ENCODE assay signal across 22 mouse cellular contexts in genomic region chr17:10938755-10939154, GRCm38 (mm10).
A peak's percentile ranks its signal among the peaks of the same experiment; 100 is the strongest.
DNase-seq lines count a peak whose midpoint lies in the region; ATAC-seq and TF ChIP-seq lines count a peak whose summit lies in the region.
"Had no signal": no experiment of that assay in that cellular context is flagged by ENCODE, and none has a peak within 500 bp of the region (broad histone marks: within the 10 kb centered on the region; RNA-seq: fewer than 3 reads in every experiment).

No protein-coding gene starts in this region.

- no peak overlapping the region for H3K9ac ChIP-seq in lung, embryonic 14.5 days
- H3K9ac ChIP-seq: embryonic facial prominence, embryonic 13.5 days; hindbrain, embryonic 12.5 days; hindbrain, embryonic 15.5 days had no signal

- ATAC-seq in lung, embryonic 14.5 days (ENCODE audit: insufficient read depth): peak; percentile 58; the same call in 1 of the 2 replicates
- ATAC-seq: forebrain, embryonic 14.5 days; intestine, postnatal 0 days; Patski had no signal

- no peak for DNase-seq in lung, embryonic 14.5 days
- no peak for DNase-seq in lung, adult 18-20 months
- DNase-seq in 3T3-L1 (ENCODE audit: low read depth, low spot score): peak; percentile 16
- DNase-seq in Muller cell, postnatal 12 days (ENCODE audit: inconsistent ontology term): peak; percentile 50
- peak; percentile 23 for DNase-seq in mesoderm, embryonic 11.5 days (ENCODE audit: low read depth, low spot score)
- no peak for DNase-seq in c-Kit-positive CD71-positive TER-119-positive erythroid progenitor cells, embryonic 14.5 days (ENCODE audit: low spot score)
- DNase-seq in urinary bladder, postnatal 36 days (ENCODE audit: low spot score in 2 of 2): no peak
- DNase-seq: adrenal gland, postnatal 10 days; adrenal gland, postnatal 36 days; cerebellum, adult 11-12 months; cerebellum, adult 9-10 months; cerebellum, postnatal 14 days; gastrocnemius, postnatal 10 days; gastrocnemius, postnatal 36 days; heart, adult 2 months had no signal

- no peaks in the 10 kb centered on the region for H3K36me3 ChIP-seq in lung, embryonic 14.5 days (ENCODE audit: insufficient read depth)
- H3K36me3 ChIP-seq: embryonic facial prominence, embryonic 13.5 days; hindbrain, embryonic 12.5 days; hindbrain, embryonic 15.5 days had no signal

- H3K4me3 ChIP-seq in lung, embryonic 14.5 days (ENCODE audit: low read depth, low read length): no peak overlapping the region
- H3K4me3 ChIP-seq: embryonic facial prominence, embryonic 13.5 days; heart, adult 2 months; hindbrain, embryonic 12.5 days; hindbrain, embryonic 15.5 days had no signal

- no peaks in the 10 kb centered on the region for H3K27me3 ChIP-seq in lung, embryonic 14.5 days (ENCODE audit: insufficient read depth, low read length)
- H3K27me3 ChIP-seq: hindbrain, embryonic 12.5 days; hindbrain, embryonic 15.5 days; Patski had no signal

- H3K4me1 ChIP-seq in lung, embryonic 14.5 days (ENCODE audit: insufficient read depth): no peaks in the 10 kb centered on the region
- H3K4me1 ChIP-seq: embryonic facial prominence, embryonic 13.5 days; hindbrain, embryonic 15.5 days had no signal

- no peak for TF ChIP-seq CTCF in lung, embryonic 14.5 days (IDR thresholded peaks at IDR 0.05; ENCODE audit: low read depth)

- WGBS in lung, embryonic 14.5 days: 35% methylated on average over 1 of the region's 1 CpGs

- no peak overlapping the region for H3K4me2 ChIP-seq in lung, embryonic 14.5 days
- H3K4me2 ChIP-seq: embryonic facial prominence, embryonic 13.5 days; heart, embryonic 11.5 days; hindbrain, embryonic 12.5 days; hindbrain, embryonic 15.5 days had no signal

- H3K27ac ChIP-seq in lung, embryonic 14.5 days (ENCODE audit: low read depth): no peak overlapping the region
- H3K27ac ChIP-seq: embryonic facial prominence, embryonic 13.5 days; heart, adult 2 months; hindbrain, embryonic 12.5 days; hindbrain, embryonic 15.5 days had no signal

- H3K9me3 ChIP-seq in lung, embryonic 14.5 days (ENCODE audit: low read depth, low read length): no peaks in the 10 kb centered on the region
- H3K9me3 ChIP-seq: embryonic facial prominence, embryonic 13.5 days; hindbrain, embryonic 12.5 days; hindbrain, embryonic 15.5 days had no signal

Comparison
In these comparisons a context has a peak if more than half of its experiments do, and no peak if none do; other contexts are left out.
1. DNase-seq: peak in 3T3-L1 (single experiment), Muller cell, postnatal 12 days (single experiment) and mesoderm, embryonic 11.5 days (single experiment); none in lung, embryonic 14.5 days (single experiment), lung, adult 18-20 months (0 of 2), c-Kit-positive CD71-positive TER-119-positive erythroid progenitor cells, embryonic 14.5 days (single experiment) and urinary bladder, postnatal 36 days (0 of 2).